ENCODE assay signal across 27 mouse cellular contexts in the genomic region with DNA sequence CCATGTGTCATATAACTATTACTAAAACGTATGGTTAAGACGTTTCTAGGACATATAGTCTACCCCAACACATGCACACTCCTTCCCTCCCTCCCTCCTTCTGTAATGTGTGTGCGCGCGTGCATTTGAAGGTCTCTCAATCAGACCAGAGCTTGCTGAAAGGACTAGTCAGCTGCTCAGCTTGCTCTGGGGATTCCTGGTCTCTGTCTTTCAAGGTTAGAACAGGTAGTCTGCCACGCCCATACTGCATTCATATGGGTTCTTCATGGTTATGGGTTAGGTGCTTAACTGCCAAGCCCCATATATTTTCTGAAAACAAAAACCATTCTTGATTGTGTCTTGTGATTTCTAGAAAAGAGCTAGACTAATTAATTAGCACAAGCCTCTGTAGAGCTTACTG. TPM values are rescaled to one million over a fixed set of nuclear protein-coding genes. Genes with fewer than 3 reads are reported as not detected.
DNase-seq lines count a peak whose midpoint lies in the region; ATAC-seq lines count a peak whose summit lies in the region.
"Had no signal": no experiment of that assay in that cellular context is flagged by ENCODE, and none has a peak within 500 bp of the region (broad histone marks: within the 10 kb centered on the region; RNA-seq: fewer than 3 reads in every experiment).

No protein-coding gene starts in this region.

- WGBS in midbrain, embryonic 11.5 days: 94% methylated on average over 6 of the region's 6 CpGs
- WGBS in midbrain, embryonic 15.5 days: 95% methylated on average over 6 of the region's 6 CpGs
- WGBS in macrophage (ENCODE audit: missing documents): 91% methylated on average over 6 of the region's 6 CpGs
- WGBS in forebrain, embryonic 15.5 days: 94% methylated on average over 6 of the region's 6 CpGs

- H3K9me3 ChIP-seq in midbrain, embryonic 11.5 days (ENCODE audit: control insufficient read depth, low read length): no peaks in the 10 kb centered on the region
- no peaks in the 10 kb centered on the region for H3K9me3 ChIP-seq in midbrain, embryonic 15.5 days
- 0 out of 2 replicates have a peak, but pooled peaks cover 4% of the 10 kb centered on the region for H3K9me3 ChIP-seq in forebrain, embryonic 15.5 days
- H3K9me3 ChIP-seq: embryonic facial prominence, embryonic 10.5 days; embryonic facial prominence, embryonic 13.5 days; forebrain, embryonic 12.5 days; G1E; heart, embryonic 10.5 days; hindbrain, embryonic 12.5 days; intestine, embryonic 15.5 days had no signal

- H3K4me1 ChIP-seq in midbrain, embryonic 11.5 days (ENCODE audit: control insufficient read depth, insufficient read depth, low read length): no peaks in the 10 kb centered on the region
- H3K4me1 ChIP-seq in midbrain, embryonic 15.5 days: no peaks in the 10 kb centered on the region
- no peaks in the 10 kb centered on the region for H3K4me1 ChIP-seq in forebrain, embryonic 15.5 days
- H3K4me1 ChIP-seq: embryonic facial prominence, embryonic 10.5 days; embryonic facial prominence, embryonic 13.5 days; forebrain, embryonic 12.5 days; heart, embryonic 10.5 days; hindbrain, embryonic 12.5 days; hindbrain, embryonic 15.5 days; intestine, embryonic 15.5 days had no signal

- H3K27ac ChIP-seq in midbrain, embryonic 11.5 days (ENCODE audit: low read depth, low read length): no peak overlapping the region
- no peak overlapping the region for H3K27ac ChIP-seq in midbrain, embryonic 15.5 days
- H3K27ac ChIP-seq in macrophage: peak overlapping the region; percentile 58; the same call in 1 of the 2 replicates
- no peak overlapping the region for H3K27ac ChIP-seq in forebrain, embryonic 15.5 days (replicated peaks)
- H3K27ac ChIP-seq: embryonic facial prominence, embryonic 10.5 days; embryonic facial prominence, embryonic 13.5 days; forebrain, embryonic 12.5 days; heart, adult 2 months; heart, embryonic 10.5 days; hindbrain, embryonic 12.5 days; hindbrain, embryonic 15.5 days; intestine, embryonic 15.5 days had no signal

- peaks cover 83% of the 10 kb centered on the region for H3K79me2 ChIP-seq in macrophage (ENCODE audit: inconsistent target)

- no peak overlapping the region for H3K4me3 ChIP-seq in midbrain, embryonic 11.5 days (ENCODE audit: low read depth, low read length)
- H3K4me3 ChIP-seq in midbrain, embryonic 15.5 days: no peak overlapping the region
- H3K4me3 ChIP-seq in macrophage (ENCODE audit: inconsistent target): no peak overlapping the region
- no peak overlapping the region for H3K4me3 ChIP-seq in forebrain, embryonic 15.5 days
- H3K4me3 ChIP-seq: embryonic facial prominence, embryonic 10.5 days; embryonic facial prominence, embryonic 13.5 days; erythroblast, embryonic 14.5 days; forebrain, embryonic 12.5 days; heart, adult 2 months; heart, embryonic 10.5 days; hindbrain, embryonic 12.5 days; hindbrain, embryonic 15.5 days; intestine, embryonic 15.5 days had no signal

- peak; percentile 61 for DNase-seq in midbrain, embryonic 11.5 days (ENCODE audit: low spot score, missing footprints)
- peak; percentile 51 for DNase-seq in R1 (ENCODE audit: low read depth, low spot score)
- no peak for DNase-seq in gastrocnemius, postnatal 25 days
- DNase-seq: adrenal gland, adult 8-10 months; adrenal gland, postnatal 25 days; cerebellum, adult 11-12 months; cerebellum, adult 8-10 months; cerebellum, postnatal 10 days; cerebellum, postnatal 36 days; embryo, embryonic 11 days; gastrocnemius, postnatal 10 days; heart, adult 2 months; kidney, adult 11 months had no signal

- H3K27me3 ChIP-seq in midbrain, embryonic 11.5 days (ENCODE audit: control insufficient read depth, insufficient read depth, low read length): no peaks in the 10 kb centered on the region
- H3K27me3 ChIP-seq in midbrain, embryonic 15.5 days (replicated peaks): no peaks in the 10 kb centered on the region
- no peaks in the 10 kb centered on the region for H3K27me3 ChIP-seq in forebrain, embryonic 15.5 days
- H3K27me3 ChIP-seq: embryonic facial prominence, embryonic 13.5 days; forebrain, embryonic 12.5 days; hindbrain, embryonic 12.5 days; hindbrain, embryonic 15.5 days; intestine, embryonic 15.5 days; Patski had no signal

- ATAC-seq in midbrain, embryonic 11.5 days (ENCODE audit: low FRiP score): no peak
- no peak for ATAC-seq in midbrain, embryonic 15.5 days (replicated peaks)
- no peak for ATAC-seq in forebrain, embryonic 15.5 days (replicated peaks)
- ATAC-seq: forebrain, embryonic 16.5 days; intestine, embryonic 15.5 days; Patski had no signal

- no peak overlapping the region for H3K4me2 ChIP-seq in midbrain, embryonic 11.5 days
- no peak overlapping the region for H3K4me2 ChIP-seq in midbrain, embryonic 15.5 days
- H3K4me2 ChIP-seq in forebrain, embryonic 15.5 days (replicated peaks): no peak overlapping the region
- H3K4me2 ChIP-seq: embryonic facial prominence, embryonic 13.5 days; forebrain, embryonic 12.5 days; hindbrain, embryonic 12.5 days; hindbrain, embryonic 15.5 days; intestine, embryonic 15.5 days had no signal

- H3K36me3 ChIP-seq in midbrain, embryonic 11.5 days (ENCODE audit: control insufficient read depth, insufficient read depth, low read length): 0 out of 2 replicates have a peak, but pooled peaks cover 2% of the 10 kb centered on the region
- peaks cover 11% of the 10 kb centered on the region; the same call in 1 of the 2 replicates for H3K36me3 ChIP-seq in midbrain, embryonic 15.5 days (replicated peaks)
- H3K36me3 ChIP-seq in macrophage (ENCODE audit: inconsistent target): peaks cover 41% of the 10 kb centered on the region; the same call in 1 of the 2 replicates
- peaks cover 34% of the 10 kb centered on the region for H3K36me3 ChIP-seq in forebrain, embryonic 15.5 days

- H3K9ac ChIP-seq in midbrain, embryonic 11.5 days (ENCODE audit: low read length): no peak overlapping the region
- no peak overlapping the region for H3K9ac ChIP-seq in midbrain, embryonic 15.5 days
- no peak overlapping the region for H3K9ac ChIP-seq in forebrain, embryonic 15.5 days (replicated peaks)
- H3K9ac ChIP-seq: embryonic facial prominence, embryonic 13.5 days; forebrain, embryonic 12.5 days; hindbrain, embryonic 12.5 days; hindbrain, embryonic 15.5 days; intestine, embryonic 15.5 days had no signal

RNA-seq across cellular contexts. Expression of a gene that starts 14.0 kb away (rescaled TPM):
- polyA plus RNA-seq in midbrain, embryonic 11.5 days (2014; fragmentation: Nextera tagmentation; extraction: Ambion mirVana): 9.9 and 10.1 TPM in 2 replicates
- 7.3 and 8.1 TPM in 2 replicates for polyA plus RNA-seq in midbrain, embryonic 15.5 days (2015; fragmentation: Nextera tagmentation; extraction: Ambion mirVana)
- total RNA-seq in macrophage (2018; cell fraction: chromatin; rRNA removed): 10 to 100 TPM in 16 of 26 experiments, 1 to 10 TPM in 10; 3.1 to 25.9 (median 13.3) TPM
- total RNA-seq in macrophage (2018; cell fraction: cytosol; rRNA removed): 10 to 100 TPM; 19.7 to 30.7 (median 25.9) TPM
- total RNA-seq in macrophage (2018; cell fraction: nucleus; rRNA removed): 10 to 100 TPM in 25 of 26 experiments, 1 to 10 TPM in 1; 8.5 to 41.5 (median 25.1) TPM
- 20.6 to 26.1 TPM (median 23.0 TPM) in 3 replicates for polyA plus RNA-seq in macrophage (2018)
- total RNA-seq in gastrocnemius, postnatal 25 days (2021): 1 to 10 TPM; 3.1 to 3.3 TPM
- polyA plus RNA-seq in forebrain, embryonic 15.5 days (2015; fragmentation: Nextera tagmentation; extraction: Ambion mirVana): 8.2 and 9.3 TPM in 2 replicates
